Mouse (Mus musculus) heart, postnatal 4 days (tissue): ENCODE data around the gene Gm7271. TPM values are rescaled to one million over a fixed set of nuclear protein-coding genes. Genes with fewer than 3 reads are reported as not detected.

Source experiments
- DNase-seq: peaks from one replicate; pipeline ENCODE4 v3.0.0; 2021
- total RNA-seq, 2 experiments: library from RNA; stranded (reverse); gene quantifications; 2 replicates each; pipeline ENCODE4 v1.2.3; 2021

The Gm7271 gene
- total RNA-seq = not detected

DNA sequence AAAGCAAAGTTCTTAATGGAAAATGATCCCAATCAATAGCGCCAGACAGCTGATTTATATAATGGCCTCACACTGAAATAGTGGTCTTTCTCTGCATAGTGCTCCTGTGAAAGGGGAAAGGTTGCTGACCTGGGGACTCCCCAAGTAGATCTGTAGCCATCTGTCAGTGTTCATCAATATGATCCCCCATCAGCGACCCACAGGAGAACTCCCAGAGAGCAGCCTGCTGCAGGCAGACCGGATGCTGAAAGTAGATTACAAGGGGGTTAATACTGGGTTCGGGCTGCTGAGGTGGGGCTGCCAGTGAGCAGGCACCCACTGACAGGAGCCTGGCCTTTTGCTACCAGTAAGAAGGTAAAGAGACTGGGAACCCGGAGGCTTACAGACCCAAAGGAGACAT is at the start of gene Gm7271:
Gene Gm7271 (plus strand): TSS at position 230 of the 400 bp plus-strand sequence.
- DNase-seq = no peak

GRCm38 (mm10) chr5:76437100-76437499 is 46.7 kb upstream of the Gm7271 start:
- DNase-seq = no peak

DNA sequence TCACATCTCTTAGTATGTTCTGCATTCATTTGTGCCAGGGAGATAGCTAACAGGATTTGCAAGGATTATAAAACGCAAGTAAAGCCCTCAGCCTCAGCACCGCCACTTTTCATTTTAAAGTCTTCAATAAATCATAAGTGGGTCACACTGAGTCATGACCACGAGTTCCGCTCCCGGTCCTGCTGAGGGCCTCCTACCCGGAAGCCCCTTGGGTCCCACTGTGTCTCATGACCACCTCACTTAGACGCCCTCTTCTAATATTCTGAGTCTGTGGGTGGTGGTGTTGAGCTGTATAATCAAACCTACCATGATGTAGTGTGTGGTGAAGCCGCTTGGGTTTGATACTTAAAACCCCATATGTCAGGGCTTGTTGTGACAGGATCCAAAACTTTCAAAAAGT is 46.1 kb upstream of the Gm7271 start:
- no peak for DNase-seq

GRCm38 (mm10) chr5:76441431-76441830 is 42.4 kb upstream of the Gm7271 start:
- DNase-seq = no peak

GRCm38 (mm10) chr5:76474931-76475330 is 8.9 kb upstream of the Gm7271 start:
- no peak for DNase-seq

DNA sequence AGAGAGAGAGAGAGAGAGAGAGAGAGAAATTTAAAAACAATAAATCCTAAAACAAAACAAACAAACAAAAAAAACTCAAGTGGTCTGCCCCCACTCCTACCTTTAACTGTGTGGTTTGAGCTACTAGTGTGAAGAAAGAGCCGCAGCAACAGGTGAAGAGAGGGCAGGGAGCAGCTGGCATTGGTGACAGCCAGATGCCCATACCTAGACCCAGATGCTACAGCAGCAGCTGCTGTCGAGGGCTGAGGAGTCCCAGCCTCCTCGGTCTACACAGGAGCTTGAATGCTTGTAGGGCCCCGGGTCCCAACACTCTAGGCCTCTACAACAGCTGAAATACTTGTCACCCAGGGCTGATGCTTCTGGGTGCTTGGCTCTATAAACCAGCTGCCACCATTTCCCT is 7.0 kb upstream of the Gm7271 start:
- DNase-seq = no peak

DNA sequence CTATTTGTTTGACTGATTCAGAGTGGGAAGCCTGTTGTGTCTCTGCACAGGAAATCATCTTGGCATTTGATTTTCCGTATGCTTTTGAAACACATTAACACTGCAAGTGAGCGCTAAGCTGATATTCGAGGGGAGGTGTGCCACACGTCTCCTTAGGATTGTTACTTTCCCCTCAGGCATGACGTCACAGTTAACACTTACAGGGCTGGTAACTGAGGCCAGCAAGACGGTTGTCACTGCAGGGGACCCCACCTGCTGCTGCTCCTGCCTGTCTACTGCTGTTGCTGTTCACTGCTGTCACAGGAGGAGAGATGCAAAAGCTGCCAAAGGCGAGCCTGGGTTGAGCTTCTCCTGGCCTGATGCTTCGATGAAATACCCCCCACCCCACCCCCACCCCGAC is 6.1 kb upstream of the Gm7271 start:
- DNase-seq = no peak

GRCm38 (mm10) chr5:76495126-76495525 is 11.3 kb downstream of the Gm7271 start:
- no peak for DNase-seq

GRCm38 (mm10) chr5:76522446-76522845 is 38.6 kb downstream of the Gm7271 start:
- DNase-seq = no peak

GRCm38 (mm10) chr5:76524623-76525022 is 40.8 kb downstream of the Gm7271 start:
- DNase-seq = no peak

GRCm38 (mm10) chr5:76525066-76525465 is 41.2 kb downstream of the Gm7271 start:
- DNase-seq = no peak

- DNase-seq = no peak
These were observed 42.0 kb downstream of the Gm7271 start for GRCm38 (mm10) chr5:76525829-76526228.

GRCm38 (mm10) chr5:76529040-76529703 is 45.3 kb downstream of the Gm7271 start, which contains the start of gene Exoc1:
Gene Exoc1 (plus strand): TSS chr5:76529311.
- DNase-seq = peak; percentile 95

DNA sequence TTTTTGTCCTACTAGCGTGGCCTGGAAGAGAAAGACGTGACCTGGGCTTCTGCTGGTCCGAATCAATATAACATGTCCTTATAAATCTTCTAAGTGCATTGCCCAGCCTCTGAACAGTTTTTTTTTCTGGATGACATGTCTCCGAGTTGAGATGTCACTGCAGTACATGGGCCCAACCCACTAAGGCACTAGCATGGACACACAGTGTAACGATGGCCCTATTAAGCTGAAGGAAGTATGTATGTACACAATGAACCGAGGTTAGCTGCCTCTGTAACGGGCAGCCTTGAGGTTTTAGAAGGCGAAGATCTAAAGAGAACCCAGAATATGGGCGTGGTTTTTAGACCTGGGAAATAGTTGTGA is 45.8 kb downstream of the Gm7271 start:
- no peak for DNase-seq

DNA sequence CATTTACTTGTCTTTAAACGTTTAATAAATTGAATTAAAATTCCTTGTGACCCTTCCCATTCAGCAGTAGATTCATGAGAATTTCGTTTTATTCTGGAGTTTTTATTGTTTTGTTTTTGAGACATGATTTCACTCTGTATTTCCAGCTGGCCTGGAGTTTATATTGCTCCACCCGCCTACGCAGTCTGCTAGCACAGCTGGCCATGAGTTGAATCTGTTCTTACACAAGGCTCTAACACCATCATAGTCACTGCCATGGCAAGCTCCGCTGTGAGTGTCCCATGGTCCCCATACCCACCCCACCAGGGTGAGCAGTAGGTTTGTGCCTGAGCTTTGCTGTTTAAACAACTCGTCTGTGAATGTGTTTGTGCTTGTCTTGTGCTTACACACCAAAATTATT is 49.3 kb downstream of the Gm7271 start:
- peak; percentile 14 for DNase-seq

- DNase-seq = no peak
These were observed 52.4 kb downstream of the Gm7271 start for GRCm38 (mm10) chr5:76536231-76536630.

DNA sequence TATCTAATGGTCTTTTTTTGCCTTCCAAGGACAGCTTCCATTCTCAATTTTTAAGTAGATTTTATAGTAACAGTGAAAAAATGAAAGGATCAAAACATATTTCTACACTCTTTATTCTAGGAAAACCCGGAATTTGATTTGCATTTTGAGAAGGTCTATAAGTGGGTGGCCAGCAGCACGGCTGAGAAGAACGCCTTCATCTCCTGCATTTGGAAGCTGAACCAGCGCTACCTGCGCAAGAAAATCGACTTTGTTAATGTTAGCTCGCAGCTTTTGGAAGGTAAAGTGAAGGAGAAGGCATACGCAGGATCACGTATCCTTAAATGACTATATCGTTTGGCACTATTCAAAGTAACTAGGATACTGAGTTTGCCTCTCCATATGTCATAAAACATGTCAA is 53.7 kb downstream of the Gm7271 start:
- no peak for DNase-seq

- peak; percentile 18 for DNase-seq
These were observed 56.3 kb downstream of the Gm7271 start for GRCm38 (mm10) chr5:76540181-76540580.

GRCm38 (mm10) chr5:76540842-76541241 is 57.0 kb downstream of the Gm7271 start:
- DNase-seq = no peak

DNA sequence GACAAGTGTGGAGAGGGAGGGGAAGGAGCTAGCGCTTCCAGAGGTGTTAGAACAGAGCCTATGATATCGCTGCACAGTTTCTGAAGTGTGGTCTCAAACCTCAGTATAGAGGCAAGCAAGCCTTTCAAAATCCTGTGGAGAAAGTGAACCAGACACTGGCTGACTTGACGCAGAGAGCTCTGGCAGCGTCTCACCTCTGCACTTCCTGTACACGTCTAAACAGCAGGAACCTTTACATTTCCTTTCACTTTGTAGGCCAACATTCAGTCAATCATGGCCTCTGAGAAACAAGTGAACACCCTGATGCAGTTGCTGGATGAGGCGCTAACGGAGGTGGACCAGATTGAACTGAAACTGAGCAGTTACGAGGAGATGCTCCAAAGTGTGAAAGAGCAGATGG is 59.4 kb downstream of the Gm7271 start:
- no peak for DNase-seq

GRCm38 (mm10) chr5:76550426-76550825 is 66.6 kb downstream of the Gm7271 start:
- DNase-seq = no peak

- peak; percentile 73 for DNase-seq
These were observed 81.5 kb downstream of the Gm7271 start for GRCm38 (mm10) chr5:76565321-76565720.
